Mouse (Mus musculus) mesoderm, embryonic 11.5 days (tissue): ENCODE measurements around the gene Rexo5.

Source experiments
- DNase-seq: peaks from one replicate; pipeline ENCODE4 v3.0.0-alpha.2; 2012; ENCODE audit warnings: low read depth, low spot score

The Rexo5 gene

DNA sequence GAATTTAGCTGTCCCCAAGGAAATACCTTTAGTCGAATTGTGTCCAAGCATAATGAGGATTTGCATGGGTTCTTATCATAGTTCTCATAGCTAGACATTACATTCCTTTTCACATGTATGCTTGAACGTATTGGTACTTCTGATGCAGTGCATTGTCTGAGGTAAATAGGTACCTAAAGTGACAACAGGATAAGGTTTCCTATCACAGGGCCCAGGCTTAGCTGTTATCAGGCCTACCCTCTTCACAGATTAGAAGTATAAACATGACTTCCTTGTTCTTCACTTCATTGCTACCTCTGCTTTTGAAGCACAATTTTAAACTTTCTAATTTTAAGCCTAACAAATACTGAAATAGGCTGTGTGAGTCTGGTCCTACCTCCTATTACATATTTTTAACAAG lies 51.7 kb downstream of the Rexo5 start:
- DNase-seq = no peak

DNA sequence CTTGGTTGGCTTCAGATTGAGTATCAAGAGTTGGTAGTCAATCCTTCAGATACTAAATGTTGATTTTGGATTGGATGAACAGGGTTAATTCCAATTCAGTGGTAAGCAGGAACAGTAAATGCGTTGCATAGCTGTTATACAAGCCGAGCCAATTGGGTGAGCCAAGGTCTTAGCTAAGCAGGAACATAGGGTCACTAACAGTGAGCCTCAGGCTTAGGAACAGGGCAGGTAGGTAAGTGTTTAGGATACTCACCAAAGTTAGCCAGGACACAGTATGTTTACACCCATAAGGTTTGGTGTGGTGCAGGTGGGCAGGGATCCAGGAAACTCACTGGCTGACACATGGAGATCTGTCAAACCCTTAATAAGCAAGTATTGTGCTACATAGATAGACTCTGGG lies 53.6 kb downstream of the Rexo5 start:
- no peak for DNase-seq

DNA sequence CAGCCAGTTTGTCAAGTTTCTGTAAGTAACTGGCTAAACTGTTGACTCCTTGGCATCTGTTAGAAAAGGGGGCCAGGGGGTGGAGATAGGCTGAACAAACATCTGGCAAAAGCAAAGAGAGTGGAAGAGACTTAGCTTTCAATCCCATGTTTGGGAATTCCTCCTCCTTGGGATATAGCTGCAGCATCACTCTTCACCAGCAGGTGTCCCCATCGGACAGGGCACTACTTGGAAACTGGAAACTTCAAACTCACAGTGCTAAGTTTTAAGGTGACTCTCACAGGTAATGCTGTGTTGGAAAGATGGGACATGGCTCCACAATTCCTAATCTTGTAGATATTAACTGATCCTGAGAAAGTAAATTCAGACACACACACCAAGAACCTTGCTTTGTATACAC lies 55.3 kb downstream of the Rexo5 start:
- peak; percentile 64 for DNase-seq

DNA sequence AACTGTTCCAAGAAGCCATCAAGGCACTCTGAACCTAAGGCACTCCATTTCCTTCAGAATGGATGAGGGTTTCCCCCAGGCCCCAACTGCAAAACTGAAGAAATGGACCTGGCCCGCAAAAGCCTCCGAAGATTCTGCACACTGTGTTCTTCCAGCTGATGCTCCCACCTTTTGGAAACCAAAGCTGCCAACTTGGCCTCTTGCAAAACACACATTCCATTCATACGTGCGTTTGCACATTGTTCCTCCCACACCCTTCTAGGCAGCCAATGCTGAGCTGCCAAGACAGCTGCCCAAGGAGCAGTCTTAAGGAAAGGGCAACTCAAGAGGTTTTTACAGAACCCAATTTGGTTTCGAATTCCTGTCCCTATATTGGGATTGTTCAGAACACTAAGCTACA lies 56.9 kb downstream of the Rexo5 start:
- no peak for DNase-seq

DNA sequence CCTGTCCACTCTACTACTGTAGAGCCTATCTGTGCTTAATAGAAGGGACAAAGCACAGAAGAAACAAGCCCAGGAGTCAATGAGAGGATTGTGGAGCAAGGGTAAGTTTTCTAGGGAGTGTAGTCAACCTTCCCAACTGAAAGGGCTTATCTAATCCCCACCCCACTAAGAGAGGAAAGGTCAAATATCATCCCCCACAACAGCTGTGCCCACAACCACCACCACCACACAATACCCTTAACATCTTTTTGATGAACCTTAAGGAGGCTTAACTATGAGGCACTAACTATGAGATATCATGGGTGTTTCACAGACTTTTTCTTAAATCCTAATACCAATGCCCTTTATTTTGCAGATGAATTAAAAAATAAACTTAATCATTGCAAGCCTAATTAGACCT lies 58.7 kb downstream of the Rexo5 start:
- DNase-seq = no peak

DNA sequence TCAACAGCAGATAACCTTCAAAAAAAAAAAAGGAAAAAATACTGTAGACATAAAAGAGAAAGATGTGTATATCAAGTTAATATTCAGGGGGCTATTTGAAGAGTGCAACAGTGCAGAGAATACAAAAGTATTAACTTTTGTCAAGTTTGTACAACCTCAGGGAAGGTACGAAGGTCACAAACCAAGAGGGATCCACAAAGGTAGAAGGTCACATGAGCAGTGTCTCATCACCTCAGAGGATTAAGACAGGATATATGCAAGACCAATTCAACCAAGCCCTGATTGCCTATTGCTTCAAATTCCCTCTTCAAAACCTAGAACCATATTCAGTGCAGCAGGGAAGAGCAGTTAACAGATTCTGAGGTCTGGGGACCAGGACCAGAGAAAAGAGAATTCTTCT lies 59.4 kb downstream of the Rexo5 start:
- no peak for DNase-seq

DNA sequence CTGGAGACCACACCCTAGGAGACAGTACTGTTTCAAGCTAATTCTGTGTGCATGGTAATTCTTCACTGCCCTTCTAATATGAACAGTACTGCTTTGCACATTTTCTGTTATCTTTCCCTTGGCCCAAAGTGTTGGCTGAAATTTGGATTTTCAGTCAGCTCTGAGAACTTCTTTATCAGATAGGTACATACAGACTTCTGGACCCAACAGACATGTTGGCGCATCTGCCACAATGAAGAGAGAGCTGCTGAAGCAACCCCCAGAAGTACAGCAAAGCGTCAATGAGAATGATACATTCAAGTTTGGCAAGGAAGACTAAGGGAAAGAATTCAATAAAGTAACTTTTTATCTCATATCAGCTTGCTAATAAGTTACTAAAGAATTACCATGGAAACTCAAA lies 60.6 kb downstream of the Rexo5 start:
- DNase-seq = no peak

DNA sequence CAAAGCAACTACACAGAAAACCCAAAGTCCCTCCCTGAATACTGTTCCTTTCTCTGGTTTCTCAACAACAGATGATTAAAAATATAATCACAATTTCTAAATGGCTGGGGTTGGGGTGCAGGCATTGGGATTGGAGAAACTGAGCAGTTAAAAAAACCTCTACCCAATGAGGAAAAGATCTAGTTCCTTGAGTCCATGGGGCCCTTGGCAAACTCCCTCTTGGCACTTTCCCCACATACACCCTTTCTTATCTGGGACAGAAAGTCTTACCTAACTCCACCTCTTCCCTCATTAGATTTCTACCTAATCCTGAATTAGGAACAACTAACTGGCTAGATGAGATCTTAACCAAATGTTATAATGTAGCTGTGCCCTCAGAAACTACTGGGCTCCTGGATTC lies 61.2 kb downstream of the Rexo5 start:
- DNase-seq = no peak

DNA sequence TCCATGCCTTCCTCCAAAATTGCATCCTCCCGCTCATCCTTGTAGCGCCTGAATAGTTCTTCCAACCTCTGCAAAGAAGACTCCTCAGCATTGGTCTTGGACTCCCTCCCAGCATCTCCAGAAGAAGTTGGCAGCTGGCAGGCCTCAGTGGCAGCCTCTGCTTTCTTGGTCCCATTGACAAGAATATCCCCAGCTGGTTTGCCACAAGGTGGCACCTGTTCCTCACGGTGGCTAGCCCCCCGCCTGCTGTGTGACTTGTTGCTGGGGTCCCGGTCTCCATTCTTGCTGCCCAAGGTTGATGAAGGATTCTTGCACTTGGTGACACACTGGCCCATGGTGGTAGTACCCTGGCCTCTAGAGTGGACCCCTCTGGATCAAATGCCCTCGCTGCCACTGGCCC lies 65.7 kb downstream of the Rexo5 start:
- DNase-seq = no peak

DNA sequence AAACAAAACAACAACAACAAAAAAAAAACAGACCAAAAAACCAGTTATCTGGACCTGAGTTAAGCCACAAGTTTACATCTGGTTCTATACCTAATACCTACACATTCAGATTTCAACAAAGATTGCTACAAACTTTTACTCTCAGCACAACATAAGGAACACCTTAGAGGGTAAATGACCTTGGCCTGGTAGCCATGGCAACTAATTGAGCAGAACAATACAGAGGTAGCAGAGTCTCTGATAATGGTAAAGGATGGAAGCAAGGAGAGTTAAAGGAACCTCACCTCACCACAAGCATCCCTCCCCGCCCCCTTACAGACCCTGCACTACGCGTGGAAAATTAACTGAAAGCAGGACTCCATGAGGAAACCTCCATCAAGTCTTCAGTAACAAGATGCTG lies 66.3 kb downstream of the Rexo5 start:
- DNase-seq = no peak

DNA sequence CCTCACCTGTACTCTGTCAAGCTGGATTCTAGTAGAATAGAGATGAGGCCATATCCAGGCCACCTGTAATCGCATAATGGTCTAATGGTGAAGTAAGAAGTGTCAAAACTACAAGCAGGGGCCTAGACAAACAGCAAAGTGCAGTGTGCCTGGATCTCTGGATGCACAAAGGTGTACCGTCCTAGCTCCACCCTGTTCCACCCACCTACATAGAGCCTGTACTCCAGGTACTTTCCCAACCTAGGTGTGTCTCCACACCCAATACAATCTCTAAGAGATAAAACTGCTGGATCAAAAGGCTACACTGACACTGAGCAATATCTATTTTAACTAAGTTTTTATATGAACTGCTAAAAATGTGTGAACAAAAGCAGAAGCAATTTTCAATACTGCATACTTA lies 66.7 kb downstream of the Rexo5 start:
- DNase-seq = no peak

DNA sequence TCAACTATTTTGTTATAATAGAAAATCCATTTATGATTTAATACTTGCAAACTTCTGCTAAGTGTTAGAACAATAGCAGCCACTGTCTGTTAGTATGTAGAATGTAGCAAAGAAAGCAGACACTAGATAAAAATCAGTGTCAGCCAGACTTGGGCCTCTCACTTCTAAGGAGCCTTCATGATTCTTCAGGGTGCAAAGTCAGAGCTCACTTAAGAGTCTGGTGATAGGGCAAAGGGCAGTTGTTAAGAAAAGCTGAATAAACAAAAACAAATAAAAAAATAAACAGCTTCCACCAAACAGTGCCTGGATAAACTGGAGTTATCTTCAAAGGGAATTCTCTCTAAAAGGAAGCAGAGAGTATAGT lies 67.1 kb downstream of the Rexo5 start:
- DNase-seq = no peak

DNA sequence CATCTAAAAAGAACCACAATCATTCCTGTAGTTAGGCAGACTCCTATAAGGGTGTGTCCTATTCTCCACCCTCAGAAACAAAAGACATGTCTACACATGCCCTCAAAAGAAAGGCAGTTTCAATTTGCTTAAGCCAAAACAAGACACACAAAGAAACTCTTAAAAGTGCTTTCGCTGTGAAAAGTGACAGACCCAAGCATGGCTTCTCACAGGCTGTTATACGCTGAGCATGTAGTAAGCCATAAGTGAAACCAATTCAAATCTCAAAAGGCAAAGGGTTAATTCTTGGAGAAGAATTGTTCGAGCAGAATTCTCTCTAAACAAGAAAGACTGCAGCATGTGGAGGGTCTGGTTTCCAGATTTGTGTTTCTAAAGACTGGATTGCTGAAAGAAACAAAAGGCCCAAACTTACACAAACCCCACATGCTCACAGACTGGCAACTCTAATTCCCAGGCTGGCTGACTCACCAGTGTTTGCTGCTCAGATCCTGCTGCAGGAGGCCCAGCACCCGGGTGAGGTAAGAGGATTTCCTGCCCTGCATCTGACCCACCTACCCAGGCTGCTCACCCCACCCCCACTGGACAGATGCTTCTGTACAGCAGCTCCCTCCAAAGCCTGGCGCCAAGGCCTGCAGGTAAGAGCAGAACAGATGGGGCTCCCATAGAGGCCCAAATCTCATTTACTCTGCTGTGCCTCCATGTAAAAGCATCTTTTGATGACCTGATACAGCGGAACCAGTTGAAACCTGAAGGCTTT lies 67.7 kb downstream of the Rexo5 start:
- DNase-seq = peak; percentile 62

DNA sequence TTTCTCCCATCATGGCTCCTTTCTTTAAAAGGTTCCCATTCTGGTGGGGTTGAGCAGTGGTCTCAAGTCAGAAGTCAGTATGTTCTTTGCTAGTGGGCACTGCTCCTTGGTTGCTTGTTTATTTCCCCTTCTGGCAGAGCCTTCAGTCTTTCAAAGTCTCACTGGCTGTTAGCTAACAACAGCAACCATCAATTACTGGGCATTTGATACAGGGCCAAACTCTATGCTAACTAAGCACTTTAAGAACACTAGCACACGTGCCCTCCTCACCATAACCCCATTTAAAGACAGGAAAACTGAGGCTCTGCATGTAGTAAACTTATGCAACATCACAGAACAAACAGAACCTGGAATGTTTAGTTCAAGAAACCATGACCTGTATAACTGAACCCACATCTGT lies 68.4 kb downstream of the Rexo5 start:
- no peak for DNase-seq

DNA sequence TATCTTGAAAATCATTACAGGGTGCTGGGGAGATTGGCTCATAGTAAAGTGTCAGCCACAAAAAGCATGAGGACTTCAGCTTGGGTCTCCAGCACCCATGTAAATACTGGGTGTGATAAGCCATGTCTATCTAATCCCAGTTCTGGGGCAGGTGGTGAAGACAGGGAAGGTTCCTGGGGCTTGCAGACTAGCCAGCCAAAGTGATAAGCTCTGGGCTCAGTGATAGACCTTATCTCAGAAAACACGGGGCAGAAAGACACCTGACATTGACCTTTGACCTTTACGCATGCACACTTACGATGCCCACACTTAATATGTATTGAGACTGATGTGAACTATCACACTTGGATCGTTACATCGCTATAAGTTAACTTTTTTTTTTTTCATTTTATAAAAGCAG lies 70.7 kb downstream of the Rexo5 start:
- DNase-seq = no peak

DNA sequence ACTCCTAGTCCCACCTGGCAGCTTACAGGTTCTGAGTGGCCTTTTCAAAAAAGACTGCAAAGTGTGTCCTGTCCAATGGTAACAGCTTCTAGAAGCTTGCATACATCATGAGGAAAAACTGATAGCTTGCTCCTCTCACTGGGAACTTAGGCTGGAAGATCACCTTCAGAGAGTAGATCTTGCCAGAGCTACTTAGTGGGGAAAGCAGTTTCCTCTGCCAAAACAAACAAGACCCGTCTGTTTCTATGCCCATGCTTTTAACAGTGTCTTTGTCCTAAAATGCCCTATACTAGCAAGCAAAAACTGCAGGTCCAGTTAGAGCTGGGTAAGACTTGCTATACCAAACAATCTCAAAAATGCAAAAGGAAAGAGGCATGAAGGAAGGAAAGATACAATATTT lies 72.3 kb downstream of the Rexo5 start:
- DNase-seq = no peak

DNA sequence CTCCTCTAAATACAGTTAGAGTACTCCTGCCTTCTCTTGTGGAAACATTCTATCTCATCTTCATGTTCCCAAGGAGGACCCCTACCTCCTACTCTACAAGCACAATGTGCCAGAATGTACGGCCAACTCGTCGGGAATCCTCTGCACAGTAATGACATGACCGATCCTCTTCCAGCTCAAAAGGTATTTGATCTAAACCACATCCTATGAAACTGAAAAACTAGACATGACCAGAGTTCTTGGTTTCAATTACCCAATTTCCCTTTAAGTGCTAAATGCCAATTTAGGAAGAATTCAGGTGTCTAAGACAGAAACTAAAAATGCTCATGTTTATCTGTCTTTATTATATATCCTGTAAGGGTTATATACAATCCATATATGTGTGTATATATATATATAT lies 78.4 kb downstream of the Rexo5 start:
- no peak for DNase-seq

DNA sequence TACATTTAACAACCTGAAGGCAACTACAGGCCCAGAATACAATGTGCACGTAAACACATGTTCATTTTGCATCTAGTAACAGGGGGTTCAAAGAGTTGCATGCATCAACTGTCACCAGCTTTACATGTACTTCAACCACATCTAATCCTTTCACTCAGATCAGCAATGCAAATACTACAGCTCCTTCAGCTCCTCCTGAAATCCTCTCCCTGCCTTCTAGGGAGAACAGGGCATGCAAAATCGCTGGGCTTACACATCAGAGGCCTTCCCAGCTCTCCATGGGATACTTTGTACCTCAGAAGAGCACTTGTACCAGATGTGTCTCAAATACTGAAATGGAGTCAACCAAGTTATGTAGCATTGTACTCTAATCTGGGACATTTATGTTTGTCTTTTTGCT lies 79.2 kb downstream of the Rexo5 start:
- no peak for DNase-seq

DNA sequence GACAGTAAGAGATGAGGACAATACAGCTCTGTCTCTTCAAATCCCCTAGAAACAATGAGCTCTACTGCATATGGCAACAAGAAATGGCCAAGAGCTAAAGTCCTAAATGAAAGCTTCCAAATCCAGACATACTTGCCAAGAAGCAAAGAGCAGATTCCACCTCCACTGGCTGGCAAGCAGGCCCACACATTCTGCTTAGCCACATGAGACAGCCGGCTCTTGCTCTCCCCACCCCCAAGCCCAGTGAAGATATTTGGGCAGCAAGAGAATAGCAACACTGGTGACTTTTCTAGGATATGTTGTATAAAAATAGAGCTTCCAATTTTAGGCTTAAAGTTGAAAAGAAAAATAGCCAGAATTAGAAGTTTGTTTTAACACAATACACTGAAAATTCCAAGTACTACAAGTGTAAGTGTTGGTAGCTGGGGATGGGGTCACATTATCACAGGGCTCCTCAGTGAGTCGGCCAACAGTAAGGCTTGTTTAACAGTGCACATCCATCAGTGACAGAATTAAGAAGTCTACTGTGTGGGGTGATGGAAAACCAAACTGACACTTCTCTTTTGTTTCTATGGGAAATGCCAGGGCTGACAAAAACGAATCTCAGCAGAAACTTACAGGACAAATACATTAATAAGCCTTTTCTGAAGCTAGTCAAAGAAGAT lies 82.1 kb downstream of the Rexo5 start:
- no peak for DNase-seq

DNA sequence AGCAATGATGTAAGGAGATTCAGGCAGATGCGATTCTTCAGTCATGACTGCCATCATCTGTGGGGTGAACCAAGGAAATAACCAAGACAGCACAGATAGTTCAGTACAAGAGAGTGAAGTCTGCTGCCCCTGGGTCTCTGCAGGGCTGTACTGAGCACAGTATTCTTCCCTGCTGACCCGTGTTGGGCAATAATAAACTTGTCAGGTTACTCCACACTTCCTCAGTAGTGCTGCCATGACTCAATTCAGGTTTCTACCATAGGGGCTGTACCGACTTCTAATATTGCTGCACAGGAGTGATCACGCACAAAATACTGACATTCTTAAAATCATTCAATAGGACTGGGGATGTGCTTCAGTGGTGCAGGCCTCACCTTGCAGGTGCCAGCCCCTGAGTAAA lies 85.4 kb downstream of the Rexo5 start:
- DNase-seq = no peak

DNA sequence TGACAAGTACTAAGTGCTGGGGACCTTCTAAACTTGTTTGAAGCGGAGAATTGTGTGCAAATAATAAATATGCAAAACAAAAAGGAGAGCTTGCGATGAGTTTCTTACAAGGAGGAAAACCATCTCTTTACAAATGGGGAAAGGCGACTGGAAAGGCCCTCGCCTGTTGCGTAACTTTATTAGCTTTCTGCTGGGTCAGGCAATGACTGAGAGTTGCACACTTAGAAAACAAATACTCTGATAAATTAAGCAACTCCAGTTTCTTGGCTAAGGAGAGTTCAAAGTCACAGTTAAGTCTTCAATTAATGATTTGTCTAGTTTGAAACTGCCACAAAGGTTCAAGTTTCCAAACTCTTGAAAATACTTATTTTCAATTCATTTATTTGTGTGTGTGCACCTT lies 86.5 kb downstream of the Rexo5 start:
- DNase-seq = no peak

DNA sequence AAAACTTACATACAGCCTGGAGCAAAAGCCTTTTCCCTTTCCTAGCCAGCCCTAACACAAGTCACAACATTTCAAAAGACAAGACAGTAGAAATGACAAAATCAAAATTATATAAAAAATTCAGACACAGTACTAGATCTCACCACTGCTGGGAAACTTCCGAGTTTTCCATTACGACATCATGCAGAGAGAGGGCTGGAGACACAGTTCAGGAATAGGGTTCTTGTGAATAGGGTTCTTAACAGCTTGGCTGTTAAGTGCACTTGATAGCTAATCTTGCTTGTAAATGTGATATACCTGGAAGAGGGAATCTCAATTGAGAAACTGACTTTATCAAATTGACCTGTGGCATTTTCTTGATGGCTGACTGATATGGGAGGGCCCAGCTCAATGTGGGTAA lies 87.4 kb downstream of the Rexo5 start:
- no peak for DNase-seq

DNA sequence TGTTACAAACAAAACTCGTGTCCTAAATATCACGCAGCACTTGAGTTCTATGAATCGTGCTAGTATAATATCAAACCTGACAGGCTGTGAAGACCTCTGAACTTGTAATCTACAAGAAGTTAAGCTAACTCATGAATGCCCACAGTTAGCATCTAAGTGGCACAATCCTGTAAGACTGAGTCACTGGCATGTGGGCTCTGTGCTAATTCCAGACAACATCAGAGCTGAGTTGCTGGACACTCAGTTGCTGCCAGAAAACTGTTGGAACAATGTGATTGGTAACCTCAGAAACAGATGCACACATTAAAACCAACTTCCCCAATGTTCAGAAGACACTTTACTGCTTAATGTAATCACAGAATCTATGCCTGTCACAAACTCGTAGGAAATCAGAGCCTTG lies 94.1 kb downstream of the Rexo5 start:
- no peak for DNase-seq

DNA sequence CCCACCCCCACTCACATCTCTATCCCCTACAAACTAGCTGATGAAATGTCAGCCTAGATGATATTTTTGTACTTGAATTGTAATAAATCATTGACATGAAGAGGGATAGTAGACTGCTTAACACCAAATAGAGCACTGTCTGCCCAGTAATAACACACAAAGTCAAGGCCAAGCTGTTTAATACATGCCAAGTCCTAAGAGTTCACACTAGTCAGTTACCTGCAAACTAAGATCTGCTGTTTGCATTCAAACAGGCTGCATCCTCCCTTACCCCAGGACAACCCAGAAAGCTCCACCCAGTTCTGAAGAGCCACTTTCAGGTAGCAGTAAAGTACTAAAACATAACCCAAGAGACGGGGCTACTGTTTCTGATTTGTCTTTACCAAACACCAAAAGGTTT lies 98.4 kb downstream of the Rexo5 start:
- no peak for DNase-seq
